Mouse (Mus musculus) induced T-regulatory cell, adult 2 months (primary cell): ENCODE measurements at regions not wholly inside any gene's neighbourhood (a gene's known extent, or its start where the extent isn't known, plus 50 kb on each side); places are given as distances from the start of the nearest gene placed in this dataset.

Source experiments
- DNase-seq: peaks from one replicate; pipeline ENCODE4 v3.0.0-alpha.2; 2012; ENCODE audit warnings: low read depth

DNA sequence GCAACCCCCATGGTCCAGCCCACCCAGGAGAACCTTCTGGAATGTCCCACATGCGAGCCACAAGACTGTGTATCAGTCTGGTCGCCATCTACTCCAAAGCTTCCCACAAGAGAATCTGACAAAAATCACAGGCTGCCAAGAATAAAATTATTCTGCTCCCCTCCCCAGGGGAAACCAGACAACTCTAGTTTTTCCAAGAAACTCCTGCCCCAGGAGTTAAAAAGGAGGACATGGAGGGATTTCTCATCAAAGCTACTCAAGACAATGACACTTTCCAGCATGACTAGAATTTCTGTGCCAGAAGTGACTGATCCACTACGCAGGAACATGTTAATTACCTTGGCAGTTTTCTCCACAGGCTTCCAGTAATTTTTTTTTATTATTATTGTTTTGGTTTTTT, 98.4 kb downstream of the Psmg1 start:
- no peak for DNase-seq

GRCm38 (mm10) chr16:95886131-95886530, 104.6 kb downstream of the Psmg1 start:
- DNase-seq: no peak

GRCm38 (mm10) chr16:95873297-95873696, 117.5 kb downstream of the Psmg1 start:
- no peak for DNase-seq

DNA sequence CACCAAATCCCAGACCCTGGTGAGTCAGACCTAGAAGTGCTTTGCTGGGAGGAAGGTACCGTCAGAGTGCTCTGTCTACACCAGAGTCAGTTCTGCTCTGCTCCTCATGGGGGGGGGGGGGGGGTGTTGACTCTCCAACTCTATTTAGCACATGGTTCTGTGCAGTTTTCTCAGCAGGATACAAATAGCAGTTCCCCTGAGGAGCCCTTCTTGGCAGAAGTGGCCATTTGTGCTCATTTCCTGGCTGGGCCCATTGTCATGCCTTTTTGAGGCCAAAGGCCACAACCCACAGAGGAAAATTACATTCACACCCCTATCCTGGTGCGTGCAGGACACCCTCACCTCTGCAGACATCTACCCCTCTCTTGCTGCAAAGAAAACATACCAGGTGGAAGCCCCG, 118.3 kb downstream of the Psmg1 start:
- DNase-seq: no peak

DNA sequence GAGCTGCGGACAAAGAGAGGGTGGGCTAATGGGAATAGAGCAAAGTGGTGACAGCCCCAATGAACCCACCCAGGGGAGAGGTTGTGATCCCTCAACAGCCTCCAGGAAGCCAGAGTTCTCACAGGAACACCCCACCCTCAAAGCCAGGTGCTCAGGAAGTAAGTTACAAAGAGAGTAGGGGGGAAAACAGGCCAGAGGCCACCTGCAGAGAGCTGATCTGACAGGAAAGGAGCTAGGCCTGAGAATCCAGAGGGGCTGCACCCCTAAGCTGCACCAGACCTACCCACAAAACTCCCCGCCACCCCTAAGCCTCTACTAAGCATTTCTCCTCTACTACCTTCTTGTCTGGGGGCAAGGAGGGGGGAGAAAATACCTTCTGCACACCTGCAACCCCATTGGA, 120.5 kb downstream of the Psmg1 start:
- no peak for DNase-seq

- DNase-seq: peak; percentile 81
Measured at GRCm38 (mm10) chr16:95869501-95869900, 121.3 kb downstream of the Psmg1 start.

- no peak for DNase-seq
Measured at GRCm38 (mm10) chr16:95868896-95869295, 121.9 kb downstream of the Psmg1 start.

- no peak for DNase-seq
Measured at GRCm38 (mm10) chr16:95867516-95867915, 123.2 kb downstream of the Psmg1 start.

DNA sequence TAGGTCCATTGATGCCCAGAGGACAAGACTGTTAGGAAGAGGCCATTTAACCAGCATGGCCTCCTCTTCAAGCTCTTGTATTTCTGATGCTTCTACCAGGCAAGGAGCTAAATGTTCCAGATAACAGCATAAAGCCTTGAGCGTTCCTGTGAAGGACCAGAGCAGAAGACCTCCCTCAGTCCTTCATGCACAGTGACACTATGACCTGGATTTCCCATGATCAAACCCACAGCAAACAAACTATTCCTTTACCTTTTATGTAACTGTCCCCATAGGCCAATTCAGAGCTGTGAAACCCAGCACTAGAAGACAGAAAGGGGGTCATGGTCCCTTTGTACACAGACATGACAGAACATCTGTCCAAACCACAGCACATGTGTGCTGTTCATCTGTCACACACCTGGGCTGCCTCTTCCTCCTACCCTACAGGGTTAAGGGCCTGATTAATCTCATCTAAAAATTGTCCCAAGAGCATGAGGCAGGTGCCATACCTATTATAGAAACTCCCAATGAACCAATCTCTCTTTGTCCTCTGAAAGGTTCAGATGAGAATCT, 123.8 kb downstream of the Psmg1 start:
- no peak for DNase-seq

DNA sequence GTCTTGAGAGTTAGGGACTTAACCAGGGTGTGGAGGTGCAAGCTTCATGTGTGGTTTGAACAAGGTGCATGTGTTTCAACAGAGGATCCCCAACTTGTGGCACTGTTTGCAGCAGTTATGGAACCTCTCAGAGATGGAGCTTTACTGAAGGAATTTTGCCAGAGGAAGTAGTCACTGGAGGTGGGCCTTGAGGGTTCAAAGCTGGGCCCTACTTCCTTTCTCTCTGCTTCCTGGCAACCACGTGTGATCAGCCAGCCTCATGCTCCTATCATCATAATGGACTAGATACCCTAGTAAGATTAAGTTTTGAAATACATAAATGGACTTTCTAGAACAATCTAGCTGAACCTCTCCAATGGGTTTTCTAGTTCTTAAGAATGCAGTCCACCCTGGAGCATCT, 125.2 kb downstream of the Psmg1 start:
- no peak for DNase-seq

DNA sequence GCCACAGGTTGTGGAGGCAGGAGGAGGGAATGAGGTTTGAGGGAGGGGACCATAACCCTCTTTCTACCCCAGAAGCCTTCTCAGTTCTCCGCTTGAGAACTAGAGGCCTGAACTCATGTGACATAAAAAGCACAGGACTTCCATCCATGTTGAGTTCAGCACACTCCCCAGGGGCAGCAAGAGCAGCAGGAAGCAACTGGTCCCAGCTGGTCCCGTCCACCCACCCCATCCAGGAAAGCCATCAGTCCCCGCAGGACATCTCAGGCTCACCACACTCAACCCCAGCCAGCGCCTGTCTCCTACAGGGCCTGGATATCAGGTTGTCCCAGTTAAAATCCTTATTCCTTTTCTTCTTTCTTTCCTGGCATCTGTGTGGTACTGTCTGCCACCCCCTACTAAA, 126.1 kb downstream of the Psmg1 start:
- DNase-seq: no peak

DNA sequence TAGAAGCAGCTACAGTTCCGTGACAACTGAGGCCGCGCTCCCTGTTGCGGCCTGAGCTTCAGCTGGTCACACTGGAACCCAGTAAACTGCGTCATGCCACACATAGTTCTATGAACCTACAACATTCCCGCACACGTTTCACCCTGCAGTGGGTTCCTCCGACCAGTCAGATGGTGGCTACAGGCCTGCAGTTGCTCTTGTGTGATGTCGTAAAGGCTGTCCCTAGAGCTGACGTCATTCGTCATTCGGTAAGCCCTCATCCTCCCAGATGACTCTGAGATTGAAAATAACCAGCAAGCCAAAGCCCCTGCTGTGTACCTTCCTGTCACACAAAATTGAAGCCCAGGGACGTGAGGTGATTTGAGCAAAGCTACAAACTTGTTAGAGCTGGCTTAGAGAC, 126.7 kb downstream of the Psmg1 start:
- DNase-seq: no peak

DNA sequence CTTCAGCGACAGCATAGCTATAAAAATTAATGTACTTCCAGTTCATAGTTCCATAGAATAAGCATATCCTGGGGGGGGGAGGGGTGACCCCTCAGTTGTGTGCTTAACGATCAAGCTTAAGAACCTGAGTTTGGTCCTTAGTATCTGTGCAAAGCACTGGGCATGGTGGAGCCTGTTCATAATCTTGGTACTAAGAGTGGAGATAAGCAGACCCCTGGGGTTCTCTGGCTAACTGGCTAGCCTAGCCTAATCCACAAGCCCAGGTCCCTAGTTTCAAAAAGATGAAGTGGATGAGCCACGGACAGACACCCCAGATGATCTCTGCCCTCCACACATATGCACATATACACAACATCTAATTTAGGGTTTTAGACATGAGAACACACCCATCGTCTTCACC, 127.2 kb downstream of the Psmg1 start:
- DNase-seq: no peak

DNA sequence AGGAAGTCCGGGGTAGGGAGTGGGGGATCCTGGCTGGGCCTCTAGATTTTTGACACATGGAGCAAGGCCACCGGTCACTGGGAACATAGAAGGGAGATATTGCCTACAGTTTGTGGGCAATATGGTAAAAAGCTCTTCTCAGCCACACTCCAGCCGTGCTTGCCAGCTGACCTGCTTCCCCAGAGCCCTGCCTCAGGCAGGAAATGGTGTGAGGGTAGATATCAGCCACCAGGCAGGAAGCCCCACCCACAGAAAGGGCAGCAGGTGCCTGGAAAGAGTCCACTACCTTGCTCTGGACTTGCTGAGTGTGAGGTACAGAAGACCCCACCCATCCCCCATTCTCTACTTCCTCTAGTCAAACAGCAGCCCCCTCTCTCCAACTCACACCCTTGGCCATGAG, 128.1 kb downstream of the Psmg1 start:
- DNase-seq: peak; percentile 64

DNA sequence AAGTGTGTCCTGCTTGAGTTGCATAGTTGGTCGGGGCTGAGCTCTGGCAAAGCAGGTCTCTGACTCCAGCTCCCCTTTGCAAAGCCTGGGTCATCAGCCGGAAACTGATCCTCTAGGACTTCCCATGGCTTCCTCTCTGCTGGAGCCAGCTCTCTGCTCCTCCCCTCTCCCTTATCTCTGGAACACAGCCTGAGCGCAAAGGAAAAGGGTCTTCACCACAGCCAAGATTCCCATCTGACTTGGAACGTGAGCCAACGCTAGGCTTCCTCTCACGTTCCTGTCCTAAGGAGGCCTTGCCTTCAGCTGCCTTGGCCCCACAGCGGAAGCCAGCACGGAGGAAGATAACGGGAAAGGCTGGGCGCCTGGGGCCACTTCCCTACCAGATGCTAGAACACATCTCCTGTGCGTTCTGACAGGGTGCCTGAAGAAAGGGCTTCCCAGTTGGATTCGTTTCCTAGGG, 129.5 kb downstream of the Psmg1 start:
- no peak for DNase-seq

DNA sequence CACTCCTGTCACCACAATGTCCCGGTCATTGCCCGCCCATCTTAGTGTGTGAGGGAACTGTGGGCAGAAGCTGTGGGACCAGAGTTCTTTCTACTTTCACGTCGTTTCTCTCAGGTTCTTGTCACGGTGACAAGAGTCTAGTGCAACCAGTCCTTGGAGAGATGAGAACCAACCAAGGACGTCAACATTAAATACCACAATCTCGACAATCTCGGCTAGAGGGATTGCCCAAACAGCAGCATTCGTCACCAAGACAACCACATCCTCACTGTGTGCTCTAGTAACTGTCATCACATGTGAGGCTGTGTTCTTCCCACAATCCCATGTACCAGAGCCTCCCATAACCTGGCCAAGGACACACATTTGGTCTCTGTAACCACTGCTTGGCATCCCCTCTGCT, 129.9 kb downstream of the Psmg1 start:
- DNase-seq: peak; percentile 91

- DNase-seq: no peak
Measured at GRCm38 (mm10) chr16:95860111-95860510, 130.6 kb downstream of the Psmg1 start.

DNA sequence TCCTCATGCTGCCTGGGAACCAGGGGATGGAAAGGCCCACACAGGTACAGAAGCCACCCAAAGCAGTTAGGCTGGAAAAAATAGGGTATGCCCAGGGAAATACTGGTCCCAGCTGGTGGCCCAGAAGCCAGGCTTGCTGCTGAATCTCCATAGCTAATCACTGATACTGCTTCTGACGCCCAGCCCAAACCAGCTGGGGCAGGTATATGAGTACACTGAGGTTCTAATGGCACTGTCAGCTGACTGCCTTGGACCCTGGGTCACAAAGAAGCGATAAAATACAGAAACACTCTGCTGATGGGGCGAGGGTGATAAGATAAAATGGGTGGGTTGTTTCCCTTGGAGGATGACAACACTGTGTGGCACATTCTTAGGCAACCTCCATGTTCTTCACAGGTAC, 133.4 kb downstream of the Psmg1 start:
- DNase-seq: no peak

DNA sequence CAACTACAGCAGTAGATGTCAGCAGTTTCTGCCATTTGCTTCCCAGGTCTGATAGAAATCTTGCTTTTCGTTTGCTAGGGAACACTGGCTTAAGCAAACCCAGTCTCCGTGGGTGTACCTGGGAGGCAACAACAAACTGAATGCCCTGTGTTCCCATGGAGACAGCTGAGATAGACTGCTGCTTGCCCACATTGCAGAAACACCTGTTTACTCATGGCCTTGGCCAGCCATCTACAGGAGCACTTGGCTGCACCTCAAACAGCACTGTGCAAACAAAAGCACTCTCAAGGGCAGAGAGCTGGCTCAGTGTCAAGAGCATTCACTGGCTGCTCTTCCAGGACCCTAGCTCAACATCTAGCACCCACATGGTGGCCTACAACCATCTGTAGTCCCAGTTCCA, 135.5 kb downstream of the Psmg1 start:
- DNase-seq: no peak

DNA sequence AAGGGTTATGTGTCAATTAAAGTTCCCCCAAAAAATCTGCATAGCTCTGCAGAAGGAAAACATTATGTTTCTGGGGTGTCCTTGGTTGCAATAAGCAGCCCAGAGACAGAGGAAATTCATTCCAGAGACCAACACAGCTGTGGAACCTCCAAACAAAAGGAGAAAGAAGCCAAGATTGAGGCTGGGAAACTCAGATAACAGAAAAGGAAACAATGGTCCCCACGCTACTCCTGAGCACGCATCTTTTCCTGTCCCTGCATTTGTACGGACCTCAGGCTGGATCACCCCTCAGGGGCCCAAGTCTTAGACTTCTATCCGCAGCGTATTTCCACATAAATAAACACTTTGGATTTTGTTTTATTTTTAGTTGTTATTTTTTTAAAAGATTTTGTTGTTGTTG, 138.9 kb downstream of the Psmg1 start:
- DNase-seq: no peak

DNA sequence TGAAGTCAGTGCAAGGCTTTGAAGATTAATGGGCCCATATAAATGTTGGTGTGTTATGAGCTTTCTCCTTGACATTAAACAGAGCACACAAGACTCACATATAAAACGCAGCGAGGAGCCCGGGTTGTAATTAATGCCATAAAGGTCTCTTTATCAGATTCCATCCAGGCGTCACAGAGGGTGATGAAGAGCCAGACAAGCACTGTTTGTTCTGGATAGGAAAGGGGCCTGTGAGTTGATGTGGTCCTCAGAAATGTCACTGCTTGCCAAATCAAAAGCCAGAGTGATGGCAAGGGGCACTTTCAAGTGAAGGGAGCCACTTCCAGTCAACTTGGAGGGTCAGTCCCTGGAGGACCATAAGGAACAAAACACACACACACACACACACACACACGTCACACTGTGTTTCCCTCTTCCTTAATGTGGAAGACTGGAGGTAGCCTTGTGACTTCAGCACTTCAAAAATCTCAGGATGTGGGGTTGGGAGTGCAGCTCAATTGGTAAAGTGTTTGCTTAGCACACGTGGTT, 142.1 kb downstream of the Psmg1 start:
- DNase-seq: no peak

- no peak for DNase-seq
Measured at GRCm38 (mm10) chr16:95847765-95848483, 142.8 kb downstream of the Psmg1 start.

GRCm38 (mm10) chr16:95845323-95845860, 143.5 kb downstream of the Ets2 start:
- no peak for DNase-seq

GRCm38 (mm10) chr16:95844691-95845090, 142.8 kb downstream of the Ets2 start:
- no peak for DNase-seq
